Mouse (Mus musculus) megakaryocyte, adult 5-6 weeks (primary cell): Measurements from ENCODE around the gene Cnga2. TPM values are rescaled to one million over a fixed set of nuclear protein-coding genes. Genes with fewer than 3 reads are reported as not detected.
"Not testable (repeated sequence)": the region's sequence is repeated elsewhere in the genome, so short reads cannot be mapped to it uniquely, and the experiment has no call there.

ENCODE experiments used
- ATAC-seq: 2 replicates; pipeline ENCODE4 v1.8.0; 2016; ENCODE audit warnings: mild to moderate bottlenecking, inconsistent platforms; ENCODE audit not compliant: poor library complexity, severe bottlenecking
- total RNA-seq, 2 experiments: library from RNA; stranded (forward) in 1 of 2; stranded (reverse) in 1 of 2; fragments of 153-499, 151-499 nt in 1 of 2; fragments of 221-1000, 200-1000 nt in 1 of 2; gene quantifications; 2 replicates each; pipeline versions ENCODE4 v1.2.3 to v1.2.4; 2015 to 2017

Cnga2 gene
- total RNA-seq (2015) (not detected in 2 replicates), total RNA-seq (2017) (not detected in 2 replicates)

DNA sequence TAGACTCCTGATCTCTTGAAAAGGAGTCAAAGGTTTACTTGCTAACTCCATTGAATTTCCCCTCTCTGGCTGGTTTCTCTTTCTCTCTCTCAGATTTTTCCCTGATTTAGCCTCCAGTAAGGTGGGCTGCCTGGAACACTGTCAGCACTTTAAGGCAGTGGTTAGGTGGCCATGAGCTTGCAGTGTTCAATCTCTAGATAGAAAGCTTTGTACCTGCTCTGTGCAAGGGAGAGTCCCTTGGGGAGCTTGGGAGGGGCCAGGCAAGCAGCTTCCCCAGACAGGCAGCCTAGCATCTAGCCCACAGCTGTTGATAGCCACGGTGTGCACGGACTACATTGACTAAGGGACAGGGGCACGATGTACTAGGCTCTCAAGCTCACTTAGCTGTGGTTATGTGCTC is at the start of gene Cnga2:
Cnga2 (plus strand) TSS at position 301 of the 400 bp plus-strand sequence.
- no peak for ATAC-seq

DNA sequence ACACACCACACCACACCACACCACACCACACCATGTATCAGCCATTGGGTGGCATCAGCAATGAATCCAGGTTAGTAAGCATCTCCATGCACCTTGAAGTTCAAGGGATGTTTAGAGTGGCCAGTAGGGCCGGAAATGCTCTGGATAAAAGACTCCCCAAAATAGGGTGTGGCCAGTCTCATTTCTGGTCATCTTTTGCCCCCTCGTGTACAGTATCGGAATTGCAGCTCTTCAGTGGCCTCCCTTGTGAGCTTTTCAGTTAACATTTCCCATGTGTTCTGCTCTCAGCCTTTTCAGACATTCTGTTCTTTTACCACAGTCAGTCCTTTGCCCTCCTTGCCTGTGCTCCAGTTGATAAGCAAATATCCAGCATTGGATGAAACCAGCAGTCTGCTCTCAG is 45.0 kb upstream of the Cnga2 start:
- no peak for ATAC-seq

- ATAC-seq: no peak
These were observed 33.3 kb upstream of the Cnga2 start for GRCm38 (mm10) chrX:71958366-71958765.

DNA sequence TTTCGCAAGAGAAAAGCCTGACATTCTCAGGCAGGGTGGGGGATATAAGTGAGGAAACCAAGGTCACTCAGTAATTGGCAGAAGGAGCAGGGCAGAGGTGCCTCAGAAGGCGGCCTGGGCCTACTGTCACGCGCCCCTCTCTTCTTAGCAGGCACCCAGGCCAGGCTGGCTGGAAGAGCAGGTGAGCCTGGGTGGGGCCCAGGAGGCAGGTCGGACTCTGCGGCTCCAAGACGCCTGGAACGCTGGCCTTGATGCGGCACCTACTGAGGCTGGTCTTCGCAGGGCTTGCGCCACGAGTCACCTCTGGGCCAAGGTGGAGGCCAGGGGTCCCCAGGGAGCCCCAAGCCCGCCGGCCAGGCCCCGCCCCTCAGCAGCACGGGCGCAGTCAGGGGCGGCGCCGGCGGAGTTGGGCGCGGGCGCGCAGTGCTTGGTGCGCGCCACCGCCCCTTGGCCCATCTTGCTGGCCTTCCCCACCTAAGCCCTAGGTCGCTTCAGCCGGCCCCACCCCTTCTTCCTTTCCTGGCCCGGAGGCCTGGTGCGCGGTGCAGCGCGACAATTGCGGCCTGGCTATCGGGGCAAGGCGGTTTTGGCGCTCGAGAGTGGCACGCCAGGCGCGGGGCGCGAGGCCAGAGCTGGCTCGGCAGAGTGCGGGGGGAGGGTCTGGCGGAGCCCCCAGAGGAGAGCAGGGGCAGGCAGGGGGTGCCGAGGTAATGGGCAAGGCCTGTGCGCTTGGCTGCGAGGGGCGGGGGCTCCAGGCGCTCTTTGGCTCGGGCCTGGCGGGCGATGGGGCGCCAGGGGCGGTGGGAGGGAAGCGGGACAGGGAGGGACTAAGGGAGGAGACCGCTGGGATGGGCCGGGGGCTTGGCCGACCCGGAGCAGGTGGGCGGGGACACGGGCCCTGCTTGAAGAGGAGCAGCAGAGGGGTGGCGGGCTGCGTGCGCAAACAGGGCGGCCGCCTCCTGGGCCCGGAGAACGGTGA is 29.3 kb upstream of the Cnga2 start, which contains the start of gene Prrg3:
Prrg3 (plus strand) TSS at position 552 of the 979 bp plus-strand sequence.
- ATAC-seq: no peak

- no peak for ATAC-seq
These were observed 28.3 kb upstream of the Cnga2 start for GRCm38 (mm10) chrX:71963275-71963912.

DNA sequence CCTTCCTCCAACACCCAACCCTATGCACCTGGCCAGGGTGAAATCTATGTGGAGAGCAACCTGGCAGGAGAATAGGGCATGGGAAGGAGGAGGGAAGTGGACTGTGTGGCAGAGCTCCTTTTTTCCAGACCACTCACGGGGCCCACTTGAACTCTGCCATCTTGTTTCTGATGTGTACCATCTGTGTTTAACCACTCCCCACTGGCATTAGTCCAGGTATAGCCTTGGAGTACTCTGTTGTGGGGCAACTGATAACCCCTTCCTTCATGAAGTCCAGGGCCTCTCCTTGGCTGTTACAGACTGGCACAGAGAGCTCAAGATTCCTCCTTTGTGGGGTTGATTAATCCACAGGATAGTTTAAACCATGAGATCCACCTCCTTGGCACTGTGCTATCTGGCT is 23.4 kb upstream of the Cnga2 start:
- ATAC-seq: no peak

- ATAC-seq: no peak
These were observed 22.8 kb upstream of the Cnga2 start for GRCm38 (mm10) chrX:71968816-71969215.

GRCm38 (mm10) chrX:71971325-71971724 is 20.3 kb upstream of the Cnga2 start:
- ATAC-seq: no peak

DNA sequence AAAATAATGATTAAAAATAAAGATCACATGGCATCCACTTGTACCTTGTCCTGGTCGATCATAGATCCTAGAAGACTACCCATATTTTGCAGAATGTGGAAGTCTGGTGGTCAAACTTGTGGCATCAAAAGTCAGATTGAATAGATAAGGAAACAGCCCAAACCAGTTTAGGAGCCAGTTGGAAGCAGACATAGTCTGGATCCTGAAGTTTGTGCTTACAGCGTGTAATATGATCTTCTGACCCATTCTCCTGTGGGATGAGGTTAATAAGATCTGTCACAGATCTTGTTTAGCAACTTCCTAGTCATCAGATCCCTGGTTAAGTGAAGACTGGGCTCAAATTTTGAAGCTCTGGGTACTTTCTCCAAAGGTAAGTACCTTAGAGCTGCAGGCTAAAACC is 19.0 kb upstream of the Cnga2 start, which contains the start of gene Fate1:
Fate1 (plus strand) TSS at position 301 of the 400 bp plus-strand sequence.
- no peak for ATAC-seq

DNA sequence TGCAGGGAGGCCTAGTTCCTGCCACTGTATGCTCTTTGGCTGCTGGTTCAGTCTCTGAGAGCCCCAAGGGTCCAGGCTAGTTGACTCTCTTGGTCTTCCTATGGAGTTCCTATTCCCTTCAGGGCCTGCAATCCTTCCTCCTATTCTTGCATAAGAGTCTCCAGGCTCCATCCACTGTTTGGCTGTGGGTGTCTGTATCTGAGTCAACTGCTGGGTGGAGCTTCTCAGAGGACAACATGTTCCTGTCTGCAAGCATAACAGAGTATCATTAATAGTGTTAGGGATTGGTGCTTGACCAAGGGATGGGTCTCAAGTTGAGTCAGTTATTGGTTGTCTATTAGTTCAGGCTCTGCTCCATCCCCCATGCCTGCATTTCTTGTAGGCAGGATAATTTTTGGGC is 14.0 kb upstream of the Cnga2 start:
- not testable (repeated sequence) for ATAC-seq

- ATAC-seq: no peak
These were observed 11.2 kb upstream of the Cnga2 start for GRCm38 (mm10) chrX:71980443-71980842.

DNA sequence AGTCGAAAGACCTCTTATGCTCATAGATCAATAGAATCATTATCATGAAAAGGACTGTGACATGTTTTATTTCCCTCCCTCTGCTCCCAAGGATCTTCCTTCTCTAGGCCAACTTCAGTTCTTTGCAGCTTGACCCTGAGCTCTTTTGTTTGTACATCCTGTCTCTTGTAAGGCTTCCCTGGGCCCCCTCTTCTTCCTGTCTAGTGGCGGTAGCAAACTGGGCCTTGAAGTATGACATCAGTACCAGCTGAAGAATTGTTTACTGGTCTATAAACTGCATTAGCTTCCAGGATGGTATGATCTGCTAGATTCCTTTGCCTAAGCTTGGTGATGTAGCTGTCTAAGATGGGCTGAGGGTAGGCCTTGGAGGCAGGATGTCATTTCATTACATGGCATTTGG is 10.3 kb upstream of the Cnga2 start:
- ATAC-seq: no peak

GRCm38 (mm10) chrX:71983205-71983604 is 8.4 kb upstream of the Cnga2 start:
- ATAC-seq: no peak

DNA sequence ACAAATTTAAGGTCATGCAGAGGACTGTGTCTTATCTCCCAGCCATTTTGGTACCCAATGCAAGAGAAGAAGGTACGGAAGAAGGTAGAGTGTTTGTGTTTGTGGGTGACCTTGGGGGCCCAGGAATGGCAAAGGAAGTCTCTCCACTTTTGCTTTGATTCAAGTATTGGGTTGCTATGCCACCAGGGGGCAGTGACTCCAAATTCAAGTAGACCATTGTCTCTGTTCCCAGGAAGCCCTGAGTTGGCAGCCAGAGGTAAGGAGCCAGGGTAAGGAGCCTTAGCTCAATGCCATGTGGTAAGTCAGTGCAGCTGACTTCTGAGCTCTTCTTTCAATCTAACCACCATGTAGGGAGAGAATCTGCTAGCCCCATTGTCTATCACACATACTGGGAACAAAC is 7.9 kb upstream of the Cnga2 start:
- no peak for ATAC-seq

DNA sequence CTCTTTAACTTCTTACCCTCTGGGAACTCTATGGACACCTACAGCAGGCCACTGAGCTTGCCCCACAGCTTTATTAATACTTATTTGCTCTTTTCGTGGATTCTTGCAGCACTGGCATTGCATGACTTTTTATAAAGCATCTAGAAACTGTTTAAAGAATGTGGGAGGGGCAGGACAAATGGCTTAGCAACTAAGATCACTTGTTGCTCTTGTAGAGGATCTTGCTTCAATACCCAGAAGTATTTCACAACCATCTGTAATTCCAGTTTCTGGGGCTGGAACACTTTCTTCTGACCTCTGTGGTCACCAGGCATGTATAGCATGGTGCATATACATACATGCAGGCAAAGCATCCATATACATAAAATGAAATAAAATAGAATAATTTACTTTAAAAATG is 4.3 kb downstream of the Cnga2 start:
- ATAC-seq: no peak

DNA sequence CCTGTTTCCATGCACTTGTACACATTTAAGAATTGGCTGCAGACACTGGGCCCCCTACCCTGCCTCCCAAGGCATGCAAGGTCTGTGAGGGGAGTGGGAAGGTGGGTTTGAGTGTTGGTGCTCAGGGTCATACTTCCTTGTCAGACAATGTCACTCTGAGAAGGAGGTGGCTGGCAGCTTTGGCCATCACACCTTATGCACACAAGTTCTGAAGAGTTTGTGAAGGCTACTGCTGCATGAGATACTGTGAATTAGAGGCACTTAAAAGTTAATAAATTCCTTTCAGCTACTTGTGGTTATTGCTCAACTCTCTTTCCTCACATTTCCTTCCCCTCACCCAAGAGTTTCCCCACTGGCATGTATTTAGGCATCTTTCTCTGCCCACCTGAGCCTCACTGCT is 18.3 kb downstream of the Cnga2 start:
- ATAC-seq: no peak

DNA sequence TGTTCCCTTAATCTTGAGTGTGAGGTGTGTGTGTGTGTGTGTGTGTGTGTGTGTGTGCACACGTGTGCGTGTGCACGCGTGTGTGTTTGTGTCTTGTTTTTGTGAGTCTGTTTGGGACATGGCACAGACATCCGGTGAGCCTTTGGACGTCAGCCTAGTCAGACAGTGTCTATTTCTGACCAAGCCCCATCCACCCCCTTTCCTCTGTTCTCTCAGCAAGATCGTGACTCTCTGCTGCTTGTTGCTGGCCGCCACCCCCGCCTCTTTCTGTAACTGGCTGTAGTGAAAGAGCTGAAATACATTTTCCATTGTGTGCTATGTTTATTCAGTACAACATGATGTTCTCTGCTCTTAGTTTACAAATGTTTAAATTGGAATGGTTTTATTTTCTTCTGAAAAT is 20.6 kb downstream of the Cnga2 start:
- ATAC-seq: no peak

GRCm38 (mm10) chrX:72012804-72013203 is 21.2 kb downstream of the Cnga2 start:
- ATAC-seq: no peak

GRCm38 (mm10) chrX:72022241-72022640 is 30.6 kb downstream of the Cnga2 start:
- no peak for ATAC-seq

- ATAC-seq: no peak
These were observed 31.2 kb downstream of the Cnga2 start for GRCm38 (mm10) chrX:72022750-72023398.

GRCm38 (mm10) chrX:72023542-72023941 is 31.9 kb downstream of the Cnga2 start:
- ATAC-seq: no peak
